Mouse (Mus musculus) leukemia stem cell, adult 10-12 weeks (primary cell): Measurements from ENCODE around the gene Olfr994. TPM values are rescaled to one million over a fixed set of nuclear protein-coding genes. Genes with fewer than 3 reads are reported as not detected.

ENCODE experiments used
- polyA plus RNA-seq: library from polyadenylated mRNA; stranded (reverse); fragments of >175 nt; gene quantifications from 2 replicates; pipeline ENCODE4 v1.2.3, GENCODE M21; 2012; ENCODE audit warnings: low replicate concordance

The Olfr994 gene
- polyA plus RNA-seq = not detected in 2 replicates

DNA sequence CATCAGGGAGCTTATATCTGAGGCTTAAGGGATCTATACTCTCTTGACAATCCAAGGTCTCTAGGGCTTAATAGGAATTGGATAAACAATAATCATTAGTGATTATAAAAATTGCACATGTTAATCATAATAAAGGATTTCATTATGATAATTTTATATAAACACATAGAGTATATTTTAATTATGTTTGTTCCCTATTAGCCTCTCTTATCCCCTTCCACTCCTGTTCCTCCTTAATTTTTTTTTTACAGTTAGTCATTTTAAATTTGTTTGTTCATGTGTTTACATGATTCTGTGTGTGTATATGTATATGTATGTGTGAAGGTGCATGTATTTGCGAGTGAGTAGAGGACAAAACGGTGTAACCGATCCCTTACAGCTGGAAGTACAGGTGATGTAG lies at the start of gene Olfr994:
TSS of gene Olfr994 (minus strand) at position 101 of the 400 bp plus-strand sequence.

DNA sequence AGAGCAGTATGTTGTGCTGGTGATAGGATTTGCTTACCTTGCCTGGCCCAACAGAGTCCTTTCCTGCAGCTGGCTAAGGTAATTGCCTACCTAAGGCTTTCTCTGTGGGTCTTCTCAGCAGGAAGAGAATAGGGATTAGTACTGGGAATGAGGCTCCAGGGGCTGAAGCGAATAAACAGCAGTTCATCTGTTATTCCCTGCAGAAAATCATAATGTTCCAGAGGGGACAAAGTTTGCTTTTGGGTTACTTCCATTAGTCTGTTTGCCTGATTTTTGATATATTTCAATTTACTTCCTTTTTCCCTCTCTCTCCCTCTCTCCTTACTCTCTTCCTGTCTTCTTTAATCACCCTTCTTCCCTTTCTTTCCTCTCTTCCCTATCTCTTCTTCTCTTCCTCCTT lies 7.3 kb upstream of the Olfr994 start, which contains the start of gene Olfr995:
TSS of gene Olfr995 (minus strand) at position 101 of the 400 bp plus-strand sequence.

DNA sequence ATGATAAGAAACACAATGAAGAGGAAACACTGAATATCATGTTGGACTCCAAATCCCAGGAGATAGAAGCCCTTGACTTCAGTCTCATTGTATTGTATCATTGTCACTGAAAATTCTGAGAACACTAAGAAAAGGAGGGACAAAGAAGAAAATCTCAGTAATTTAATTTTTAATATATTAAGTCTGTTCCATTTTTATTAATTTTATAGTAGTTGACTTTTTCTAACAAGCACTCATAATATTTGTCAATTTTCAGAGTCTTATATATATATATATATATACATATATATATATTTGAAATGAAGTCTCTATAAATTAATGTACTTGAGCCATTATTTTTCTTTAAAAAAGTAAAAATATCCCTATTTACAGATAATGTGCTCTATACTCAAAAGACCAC lies 21.5 kb downstream of the Olfr994 start, which contains the start of gene Olfr993:
TSS of gene Olfr993 (minus strand) at position 101 of the 400 bp plus-strand sequence.

DNA sequence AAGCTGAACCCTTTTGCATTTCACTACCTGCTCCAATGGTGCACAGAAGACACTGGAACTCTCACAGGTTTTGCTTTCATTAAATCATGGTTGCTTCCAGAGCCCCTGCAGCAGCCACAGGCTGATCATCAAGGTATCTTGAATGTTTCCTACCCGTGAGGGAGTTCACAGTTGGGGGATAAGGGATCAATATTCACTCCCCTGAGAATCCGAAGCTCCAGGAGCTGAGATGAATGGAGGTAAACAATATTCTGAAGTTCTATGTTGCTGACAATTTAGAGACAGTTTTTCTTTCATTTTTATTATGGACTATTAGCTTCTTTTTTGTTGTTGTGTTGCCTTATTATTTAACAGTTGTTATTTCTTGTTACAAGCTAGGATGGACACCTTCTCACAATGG lies 26.9 kb downstream of the Olfr994 start, which contains the start of gene Olfr992:
TSS of gene Olfr992 (minus strand) at position 101 of the 400 bp plus-strand sequence.

Other genes starting within 250 kb of the Olfr994 start
- 0.20 TPM in 1 of 2 replicates, not detected in the other for gene Lrrc55, start 239.3 kb downstream of the Olfr994 start, polyA plus RNA-seq
- not detected in 2 replicates for gene Olfr987, start 97.1 kb downstream of the Olfr994 start, polyA plus RNA-seq
- gene Olfr988, start 73.2 kb downstream of the Olfr994 start, polyA plus RNA-seq = not detected in 2 replicates
- gene Olfr992, start 27.0 kb downstream of the Olfr994 start, polyA plus RNA-seq = not detected in 2 replicates
- gene Olfr993, start 21.6 kb downstream of the Olfr994 start, polyA plus RNA-seq = not detected in 2 replicates
- gene Olfr995, start 7.2 kb upstream of the Olfr994 start, polyA plus RNA-seq = not detected in 2 replicates
- gene 4833423E24Rik, start 82.6 kb upstream of the Olfr994 start, polyA plus RNA-seq = not detected in 2 replicates
- not detected in 2 replicates for gene Olfr996, start 142.8 kb upstream of the Olfr994 start, polyA plus RNA-seq
- gene Olfr998, start 152.5 kb upstream of the Olfr994 start, polyA plus RNA-seq = not detected in 2 replicates
- not detected in 2 replicates for gene Olfr1000, start 175.5 kb upstream of the Olfr994 start, polyA plus RNA-seq
- not detected in 2 replicates for gene Olfr1002, start 214.3 kb upstream of the Olfr994 start, polyA plus RNA-seq
- gene Olfr154, start 228.0 kb upstream of the Olfr994 start, polyA plus RNA-seq = not detected in 2 replicates
- not detected in 2 replicates for gene Olfr1006, start 242.3 kb upstream of the Olfr994 start, polyA plus RNA-seq